Mouse (Mus musculus) kidney, adult 2 months (tissue): ENCODE measurements around the gene Obp2a. TPM values are rescaled to one million over a fixed set of nuclear protein-coding genes. Genes with fewer than 3 reads are reported as not detected.
"Not testable (repeated sequence)": the region's sequence is repeated elsewhere in the genome, so short reads cannot be mapped to it uniquely, and the experiment has no call there.

Experiments used
- DNase-seq: peaks from one replicate; pipeline ENCODE4 v3.0.0; 2021
- H3K27ac ChIP-seq: fragments of 200-500 bp; 2 replicates; pipeline ENCODE4 v1.5.1; 2012; ENCODE audit warnings: low read depth, low read length, control low read depth, inconsistent platforms; ENCODE audit not compliant: insufficient read depth
- H3K27me3 ChIP-seq: fragments of 200-500 bp; replicated peaks from 2 replicates; pipeline ENCODE4 v1.6.1; 2012; ENCODE audit warnings: mild to moderate bottlenecking, moderate library complexity, low read length, inconsistent platforms; ENCODE audit not compliant: control insufficient read depth, insufficient read depth
- H3K36me3 ChIP-seq: fragments of 200-500 bp; 2 replicates; pipeline ENCODE4 v1.6.1; 2012; ENCODE audit warnings: mild to moderate bottlenecking, moderate library complexity, low read length, inconsistent platforms; ENCODE audit not compliant: control insufficient read depth, insufficient read depth
- H3K4me1 ChIP-seq: fragments of 200-500 bp; 2 replicates; pipeline ENCODE4 v1.6.1; 2011; ENCODE audit warnings: low read length; ENCODE audit not compliant: control insufficient read depth, insufficient read depth
- H3K4me3 ChIP-seq: fragments of 200-500 bp; 2 replicates; pipeline ENCODE4 v1.5.1; 2011; ENCODE audit warnings: mild to moderate bottlenecking, low read depth, low read length, control low read depth; ENCODE audit not compliant: insufficient read depth
- CTCF ChIP-seq: fragments of 200-500 bp; conservative IDR thresholded peaks from 2 replicates; pipeline ENCODE4 v1.5.1; 2011; ENCODE audit warnings: low read depth, mild to moderate bottlenecking, control low read depth, low read length, moderate library complexity, mixed read lengths; ENCODE audit not compliant: insufficient read depth, insufficient read length
- POLR2A ChIP-seq: fragments of 200-500 bp; IDR thresholded peaks from one replicate; pipeline ENCODE4 v1.6.1; 2011; ENCODE audit warnings: low read depth, low read length, control low read depth
- WGBS: fragments of 180-500 bp; shearing (Covaris S2); methylation state at CpG from one replicate; pipeline ENCODE4 v1.1.7; 2018; 5-methylcytosine and 5-hydroxymethylcytosine counted together
- polyA plus RNA-seq: library from polyadenylated mRNA; depleted of rRNA; stranded (reverse); fragments of >200 nt; gene quantifications from 2 replicates; pipeline ENCODE4 v1.2.3, GENCODE M21; 2012; rRNA removed

The Obp2a gene
- polyA plus RNA-seq, 1 experiment, result not detected

GRCm38 (mm10) chr2:25717222-25717621 is 17.4 kb downstream of the Obp2a start:
- Histone ChIP-seq H3K4me1 (no peaks in the 10 kb centered on the region), H3K27ac (no peak overlapping the region), H3K27me3 (no peaks in the 10 kb centered on the region), H3K36me3 (no peaks in the 10 kb centered on the region), H3K4me3 (no peak overlapping the region)
- TF ChIP-seq POLR2A (no peak), CTCF (no peak)
- no peak for DNase-seq

- no peak for DNase-seq
- WGBS, result 18% methylated on average over 2 of the region's 2 CpGs
- Histone ChIP-seq H3K27me3 (no peaks in the 10 kb centered on the region), H3K4me1 (no peaks in the 10 kb centered on the region), H3K4me3 (no peak overlapping the region), H3K36me3 (no peaks in the 10 kb centered on the region), H3K27ac (no peak overlapping the region)
- no peak for TF ChIP-seq POLR2A
- TF ChIP-seq CTCF, result no peak
Measured at GRCm38 (mm10) chr2:25733199-25733930, 33.5 kb downstream of the Obp2a start.

- H3K36me3 ChIP-seq, H3K27ac ChIP-seq, H3K4me3 ChIP-seq, H3K4me1 ChIP-seq, H3K27me3 ChIP-seq, DNase-seq: not testable (repeated sequence)
- WGBS, result 83% methylated on average over 3 of the region's 3 CpGs
Measured at GRCm38 (mm10) chr2:25736709-25737108, 36.9 kb downstream of the Obp2a start, which contains the start of gene Obp2b. Obp2b (plus strand) TSS chr2:25737009.

- H3K36me3 ChIP-seq, result no peaks in the 10 kb centered on the region
- WGBS, result 73% methylated on average over 1 of the region's 1 CpGs
Measured at GRCm38 (mm10) chr2:25741671-25742070, 41.8 kb downstream of the Obp2a start.

More at GRCm38 (mm10) chr2:25741671-25742070, 41.8 kb downstream of the Obp2a start:
- no peaks in the 10 kb centered on the region for H3K27me3 ChIP-seq
- H3K27ac ChIP-seq, result no peak overlapping the region
- no peak for TF ChIP-seq POLR2A
- TF ChIP-seq CTCF, result no peak
- no peak for DNase-seq
- H3K4me3 ChIP-seq, result no peak overlapping the region
- no peaks in the 10 kb centered on the region for H3K4me1 ChIP-seq

Other genes with a start within 250 kb of the Obp2a start
- gene Clic3, start 243.2 kb upstream of the Obp2a start, polyA plus RNA-seq, result 104 and 130 TPM in 2 replicates
- gene Paxx, start 238.9 kb upstream of the Obp2a start, polyA plus RNA-seq, result 49.0 and 53.2 TPM in 2 replicates
- 47.2 and 51.6 TPM in 2 replicates for gene Ptgds, start 230.0 kb upstream of the Obp2a start, polyA plus RNA-seq
- 0.18 TPM in 1 of 2 replicates, not detected in the other for gene Lcn12, start 206.1 kb upstream of the Obp2a start, polyA plus RNA-seq
- gene Fbxw5, start 199.3 kb upstream of the Obp2a start, polyA plus RNA-seq, result 39.6 and 48.4 TPM in 2 replicates
- 20.6 and 22.0 TPM in 2 replicates for gene C8g, start 198.3 kb upstream of the Obp2a start, polyA plus RNA-seq
- 14.8 and 15.3 TPM in 2 replicates for gene Traf2, start 153.1 kb upstream of the Obp2a start, polyA plus RNA-seq
- 195 and 198 TPM in 2 replicates for gene Edf1, start 142.2 kb upstream of the Obp2a start, polyA plus RNA-seq
- gene Mamdc4, start 125.2 kb upstream of the Obp2a start, polyA plus RNA-seq, result 1.3 and 2.3 TPM in 2 replicates
- 74.9 and 92.3 TPM in 2 replicates for gene Phpt1, start 124.8 kb upstream of the Obp2a start, polyA plus RNA-seq
- 0.36 and 0.62 TPM in 2 replicates for gene Ajm1, start 118.3 kb upstream of the Obp2a start, polyA plus RNA-seq
- gene Rabl6, start 91.5 kb upstream of the Obp2a start, polyA plus RNA-seq, result 53.8 and 58.9 TPM in 2 replicates
- gene Ccdc183, start 82.4 kb upstream of the Obp2a start, polyA plus RNA-seq, result 0.03 TPM in 1 of 2 replicates, not detected in the other
- gene Tmem141, start 78.0 kb upstream of the Obp2a start, polyA plus RNA-seq, result 37.7 and 43.2 TPM in 2 replicates
- 1.7 and 3.4 TPM in 2 replicates for gene Fcna, start 72.0 kb upstream of the Obp2a start, polyA plus RNA-seq
- gene Lcn8, start 46.9 kb upstream of the Obp2a start, polyA plus RNA-seq, result not detected in 2 replicates
- not detected in 2 replicates for gene Lcn5, start 42.1 kb upstream of the Obp2a start, polyA plus RNA-seq
- gene Lcn6, start 23.3 kb upstream of the Obp2a start, polyA plus RNA-seq, result not detected in 2 replicates
- gene Lcn10, start 17.3 kb upstream of the Obp2a start, polyA plus RNA-seq, result not detected in 2 replicates
- 14.0 and 14.2 TPM in 2 replicates for gene Bmyc, start 6.7 kb downstream of the Obp2a start, polyA plus RNA-seq
- not detected in 2 replicates for gene Obp2b, start 37.0 kb downstream of the Obp2a start, polyA plus RNA-seq
- not detected in 2 replicates for gene Lcn3, start 65.5 kb downstream of the Obp2a start, polyA plus RNA-seq
- gene Lcn11, start 77.0 kb downstream of the Obp2a start, polyA plus RNA-seq, result not detected in 2 replicates
- not detected in 2 replicates for gene Gm13539, start 82.2 kb downstream of the Obp2a start, polyA plus RNA-seq
- gene Glt6d1, start 115.8 kb downstream of the Obp2a start, polyA plus RNA-seq, result not detected in 2 replicates
- gene Lcn9, start 123.1 kb downstream of the Obp2a start, polyA plus RNA-seq, result not detected in 2 replicates
- gene Sohlh1, start 147.2 kb downstream of the Obp2a start, polyA plus RNA-seq, result 0.06 TPM in 1 of 2 replicates, not detected in the other
- 36.1 and 47.1 TPM in 2 replicates for gene Kcnt1, start 163.7 kb downstream of the Obp2a start, polyA plus RNA-seq